Mouse (Mus musculus) brown adipose tissue, adult 24 weeks (tissue): Measurements from ENCODE around the gene Gcn1l1. TPM values are rescaled to one million over a fixed set of nuclear protein-coding genes. Genes with fewer than 3 reads are reported as not detected.

ENCODE experiments used
- H3K27ac ChIP-seq: fragments of 200-500 bp; replicated peaks from 2 replicates; pipeline ENCODE4 v1.5.1; 2012; ENCODE audit warnings: low read depth, mild to moderate bottlenecking, low read length
- H3K4me1 ChIP-seq: fragments of 200-500 bp; 2 replicates; pipeline ENCODE4 v1.6.1; 2012; ENCODE audit warnings: low read length, mixed read lengths; ENCODE audit not compliant: control insufficient read depth, insufficient read depth, insufficient read length
- H3K4me3 ChIP-seq: fragments of 200-500 bp; 2 replicates; pipeline ENCODE4 v1.5.1; 2012; ENCODE audit warnings: low read depth, mild to moderate bottlenecking, low read length, moderate library complexity; ENCODE audit not compliant: insufficient read depth
- polyA plus RNA-seq: library from polyadenylated mRNA; stranded (reverse); fragments of >200 nt; gene quantifications from 2 replicates; pipeline ENCODE4 v1.2.4, GENCODE M21; 2012; ENCODE audit not compliant: missing spikeins, insufficient read depth, insufficient read length

Gene Gcn1l1
- polyA plus RNA-seq, 1 experiment: 9.9 TPM

DNA sequence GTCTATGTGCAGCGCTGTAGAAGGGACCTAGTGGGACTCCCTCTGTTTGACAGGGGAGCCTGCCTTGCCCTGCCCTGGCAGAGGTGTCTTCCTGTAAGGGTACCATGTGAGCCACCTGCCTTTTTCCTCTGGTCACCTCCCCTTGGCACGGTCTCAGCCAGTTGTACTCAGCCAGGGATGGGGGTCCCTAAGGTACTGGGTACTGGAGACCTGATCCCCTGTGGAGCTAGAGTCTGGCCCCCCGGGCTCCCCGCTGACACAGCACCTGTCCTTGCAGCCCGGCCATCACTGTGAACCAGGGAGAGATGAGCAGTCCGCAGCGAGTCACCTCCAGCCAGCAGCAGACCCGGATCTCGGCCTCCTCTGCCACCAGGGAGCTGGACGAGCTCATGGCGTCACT lies 18.5 kb upstream of the Gcn1l1 start:
- no peak overlapping the region for H3K4me3 ChIP-seq
- H3K27ac ChIP-seq: peak overlapping the region; percentile 34; the same call in 1 of the 2 replicates
- H3K4me1 ChIP-seq: peaks cover 17% of the 10 kb centered on the region

DNA sequence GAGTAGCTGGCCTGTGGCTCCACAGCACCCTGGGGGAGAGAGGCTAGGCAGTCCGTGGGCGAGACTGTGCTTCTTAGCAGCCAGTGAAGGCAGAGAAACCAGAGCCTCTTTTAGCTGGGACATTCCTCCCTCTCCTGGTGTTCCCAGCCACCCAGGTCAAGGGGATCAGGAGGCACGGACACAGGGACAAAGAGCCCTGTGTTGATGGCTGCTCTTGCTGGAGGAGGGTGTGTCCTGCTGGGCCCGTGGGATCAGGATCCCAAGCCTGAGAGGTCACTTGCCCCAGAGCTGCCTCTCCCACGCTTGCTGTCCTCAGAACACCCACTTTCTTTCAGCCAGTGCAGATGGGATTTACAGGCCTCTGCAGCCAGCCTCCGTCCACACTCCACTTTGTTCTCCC lies 18.0 kb upstream of the Gcn1l1 start:
- Histone ChIP-seq H3K27ac (peak overlapping the region; percentile 34; the same call in 1 of the 2 replicates), H3K4me3 (no peak overlapping the region)

DNA sequence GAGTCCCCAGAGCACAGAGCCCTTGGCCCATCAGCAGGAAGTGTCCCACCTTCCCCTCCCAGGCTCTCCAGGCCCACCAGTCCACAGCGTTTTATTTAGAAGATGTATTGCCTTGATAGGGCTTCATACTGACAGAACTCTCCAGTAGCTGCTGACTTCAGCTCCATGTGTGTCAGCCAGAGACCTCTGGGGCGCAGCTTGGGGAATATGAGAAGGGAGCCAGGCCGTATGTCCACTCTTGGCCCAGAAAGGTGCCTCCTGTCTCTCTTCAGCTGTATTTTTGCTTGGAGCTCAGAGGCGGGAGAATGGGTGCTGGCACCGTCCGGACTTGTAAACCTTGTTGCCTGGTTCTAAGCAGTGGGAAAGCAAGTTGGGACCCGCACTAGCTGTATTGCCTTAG lies 17.6 kb upstream of the Gcn1l1 start:
- peaks cover 12% of the 10 kb centered on the region for H3K4me1 ChIP-seq
- H3K4me3 ChIP-seq: no peak overlapping the region
- no peak overlapping the region for H3K27ac ChIP-seq

More for the DNA sequence above, 18.0 kb upstream of the Gcn1l1 start:
- H3K4me1 ChIP-seq: peaks cover 16% of the 10 kb centered on the region

DNA sequence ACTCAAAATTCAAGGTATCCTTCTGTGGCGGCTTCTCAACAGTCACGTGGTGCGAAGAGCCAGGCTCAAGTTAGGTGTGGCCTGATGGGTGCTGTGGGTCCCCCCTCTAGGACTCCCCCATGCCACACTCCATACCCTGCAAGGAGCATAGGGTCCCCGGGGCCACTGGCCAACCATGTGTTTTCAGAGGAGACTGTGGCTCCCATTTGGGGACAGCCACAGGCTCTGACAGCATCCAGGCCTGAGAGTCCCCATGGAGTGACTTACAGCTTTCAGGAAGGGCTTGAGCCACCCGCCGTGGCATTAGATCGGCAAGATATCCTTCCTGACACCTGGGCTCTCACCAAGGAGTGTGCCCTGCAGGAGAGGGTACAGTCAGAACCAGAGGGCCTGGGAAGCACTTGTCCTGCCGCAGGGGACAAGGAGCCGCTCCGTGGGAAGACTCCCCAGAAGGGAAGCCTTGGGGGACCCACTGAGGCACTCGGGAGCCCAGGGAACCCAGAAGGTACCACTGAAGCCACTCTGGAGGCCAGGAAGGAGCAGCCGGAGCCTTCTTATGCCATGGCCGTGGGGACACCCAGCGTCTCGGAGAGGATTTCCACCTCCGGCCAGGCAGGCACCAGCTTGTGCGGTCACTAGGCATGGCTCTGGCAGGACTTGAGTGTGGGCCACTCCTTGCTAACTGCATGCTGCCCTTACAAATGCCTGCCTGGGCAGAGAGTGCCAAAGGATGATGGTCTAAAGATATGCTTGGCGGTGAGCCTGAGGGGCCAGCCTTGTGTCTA lies 16.4 kb upstream of the Gcn1l1 start:
- no peak overlapping the region for H3K4me3 ChIP-seq
- H3K4me1 ChIP-seq: peaks cover 3% of the 10 kb centered on the region; the same call in 1 of the 2 replicates
- no peak overlapping the region for H3K27ac ChIP-seq

GRCm38 (mm10) chr5:115550482-115551005 lies 14.5 kb upstream of the Gcn1l1 start:
- Histone ChIP-seq H3K27ac (no peak overlapping the region), H3K4me3 (no peak overlapping the region), H3K4me1 (no peaks in the 10 kb centered on the region)

- H3K27ac ChIP-seq: no peak overlapping the region
- H3K4me3 ChIP-seq: no peak overlapping the region
- no peaks in the 10 kb centered on the region for H3K4me1 ChIP-seq
Observed at GRCm38 (mm10) chr5:115551386-115551785, 13.7 kb upstream of the Gcn1l1 start.

- Histone ChIP-seq H3K4me3 (no peak overlapping the region), H3K4me1 (no peaks in the 10 kb centered on the region), H3K27ac (no peak overlapping the region)
Observed at GRCm38 (mm10) chr5:115551799-115552198, 13.3 kb upstream of the Gcn1l1 start.

- H3K4me1 ChIP-seq: no peaks in the 10 kb centered on the region
- H3K27ac ChIP-seq: no peak overlapping the region
- no peak overlapping the region for H3K4me3 ChIP-seq
Observed at GRCm38 (mm10) chr5:115553801-115554420, 11.1 kb upstream of the Gcn1l1 start.

DNA sequence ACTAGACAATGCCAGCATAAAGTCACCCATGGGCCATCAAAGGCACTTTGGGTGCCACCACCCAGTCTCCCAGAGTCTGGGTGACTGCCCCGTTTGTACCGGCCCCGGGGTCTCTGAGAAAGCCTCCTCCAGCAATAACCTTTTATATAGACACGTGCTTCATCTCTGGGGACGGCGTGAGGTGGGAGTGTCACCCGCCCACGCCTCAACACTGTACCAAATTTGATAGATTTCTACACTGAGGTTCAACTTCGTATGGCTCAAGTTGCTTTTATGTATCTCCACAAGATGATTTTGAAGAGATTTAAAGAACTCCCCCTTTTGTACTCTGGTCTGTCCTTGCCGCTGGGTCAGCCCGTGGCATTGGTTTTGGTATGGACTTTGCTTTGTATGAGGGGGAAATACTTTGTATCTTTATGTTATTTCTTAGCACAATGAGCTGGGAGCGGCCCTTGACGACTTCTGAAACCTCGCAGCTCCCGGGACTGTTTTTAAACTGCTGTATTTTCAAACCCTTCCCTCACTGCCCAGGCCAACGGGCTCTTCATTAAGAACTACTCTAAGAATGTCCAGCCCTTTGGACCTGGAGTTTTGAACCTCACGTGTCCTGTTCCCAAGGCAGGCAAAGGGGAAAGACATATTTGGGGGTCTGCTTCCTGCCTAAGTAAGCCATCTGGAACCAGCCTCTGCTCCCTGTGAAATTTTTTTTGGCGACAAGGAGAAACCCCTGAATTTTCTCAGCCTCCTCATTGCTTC lies 10.3 kb upstream of the Gcn1l1 start:
- Histone ChIP-seq H3K4me1 (no peaks in the 10 kb centered on the region), H3K4me3 (no peak overlapping the region), H3K27ac (no peak overlapping the region)

DNA sequence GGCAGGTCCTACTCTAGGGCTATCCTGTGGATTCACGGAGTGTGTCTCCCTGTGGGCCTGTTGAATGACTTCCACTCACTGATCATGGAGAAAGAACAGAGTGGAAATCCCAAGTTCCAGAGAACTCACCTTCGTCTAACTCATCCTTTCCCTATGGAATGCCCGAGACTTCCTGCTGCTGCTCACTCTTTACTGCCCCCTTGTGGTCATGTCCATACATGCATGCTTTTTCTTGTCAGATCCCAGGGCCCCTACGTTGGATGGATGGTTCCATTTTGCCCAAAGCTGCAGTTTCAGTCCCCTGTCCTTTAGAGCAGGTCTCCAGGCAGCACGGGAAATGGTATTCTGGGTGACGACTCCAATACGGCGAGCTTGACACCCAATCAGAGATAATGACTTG lies 8.8 kb upstream of the Gcn1l1 start:
- Histone ChIP-seq H3K4me1 (no peaks in the 10 kb centered on the region), H3K4me3 (no peak overlapping the region), H3K27ac (no peak overlapping the region)

DNA sequence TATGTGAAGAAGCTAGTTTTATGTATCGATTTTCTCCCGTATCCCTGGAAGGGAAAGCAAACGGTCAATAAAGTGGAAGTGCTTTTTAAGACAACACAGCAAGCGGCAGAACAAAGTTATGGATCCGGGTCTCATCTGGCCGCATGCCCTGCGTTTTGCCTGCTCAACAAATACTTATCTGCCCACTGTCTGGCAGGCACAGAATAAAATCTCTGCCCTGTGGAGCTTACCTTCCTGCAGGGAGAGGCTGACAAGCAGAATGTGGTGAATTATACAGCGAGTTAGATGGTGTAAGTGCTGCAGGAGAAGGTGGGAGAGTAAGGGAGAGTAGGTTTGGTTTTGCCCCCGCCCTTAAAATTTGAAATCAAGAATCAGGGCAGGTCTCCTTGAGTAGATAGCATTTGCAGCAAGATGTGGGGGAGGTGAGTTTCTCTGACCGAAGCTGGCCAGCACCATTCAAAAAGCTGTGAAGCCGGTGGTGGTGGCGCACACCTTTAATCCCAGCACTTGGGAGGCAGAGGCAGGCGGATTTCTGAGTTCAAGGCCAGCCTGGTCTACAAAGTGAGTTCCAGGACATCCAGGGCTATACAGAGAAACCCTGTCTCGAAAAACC lies 6.8 kb upstream of the Gcn1l1 start:
- H3K4me3 ChIP-seq: no peak overlapping the region
- no peak overlapping the region for H3K27ac ChIP-seq
- H3K4me1 ChIP-seq: no peaks in the 10 kb centered on the region

DNA sequence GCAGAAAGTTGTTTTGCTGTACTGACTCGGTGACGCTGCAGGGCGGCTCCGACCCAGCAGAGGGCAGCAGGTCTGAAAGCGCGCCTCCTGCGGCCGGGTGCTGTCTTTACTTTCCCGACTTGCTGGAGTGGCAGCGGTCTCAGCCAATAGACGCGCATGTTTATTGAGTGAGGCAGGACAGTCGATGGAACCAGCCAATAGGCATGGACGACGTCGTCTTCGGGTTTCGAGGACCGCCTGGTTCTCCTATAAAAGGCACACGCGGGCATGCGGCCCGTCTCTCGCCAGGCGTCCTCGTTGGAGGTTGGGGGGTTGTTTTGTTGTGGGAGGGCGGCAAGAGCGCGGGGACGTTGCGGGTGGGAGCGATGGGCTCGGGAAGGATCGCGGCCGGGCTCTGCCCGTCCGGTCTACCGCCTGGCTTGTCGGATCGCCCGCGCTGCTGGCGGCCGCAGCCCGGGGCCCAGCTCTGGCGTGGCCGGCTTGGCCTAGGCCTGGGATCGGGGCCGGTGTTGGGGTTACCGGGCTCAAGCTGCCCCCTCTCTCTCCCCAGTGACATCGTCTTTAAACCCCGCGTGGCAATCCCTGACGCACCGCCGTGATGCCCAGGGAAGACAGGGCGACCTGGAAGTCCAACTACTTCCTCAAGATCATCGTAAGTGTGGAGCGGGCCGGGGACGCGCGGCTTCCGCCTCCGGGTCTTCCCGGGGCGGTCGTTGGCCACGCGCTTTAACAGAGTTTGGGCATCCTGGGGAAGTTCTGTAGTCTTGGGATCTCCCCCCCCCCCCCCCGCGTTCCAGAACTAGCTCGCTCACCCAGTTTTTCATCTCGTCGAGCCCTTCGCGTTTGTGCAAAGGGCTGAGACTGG lies 5.6 kb upstream of the Gcn1l1 start, which contains the start of gene Rplp0:
Rplp0 (plus strand) TSS at position 231 of the 865 bp plus-strand sequence.
- no peaks in the 10 kb centered on the region for H3K4me1 ChIP-seq
- H3K4me3 ChIP-seq: peak within 1 kb of the TSS; percentile 80
- H3K27ac ChIP-seq: peak within 1 kb of the TSS; percentile 71

DNA sequence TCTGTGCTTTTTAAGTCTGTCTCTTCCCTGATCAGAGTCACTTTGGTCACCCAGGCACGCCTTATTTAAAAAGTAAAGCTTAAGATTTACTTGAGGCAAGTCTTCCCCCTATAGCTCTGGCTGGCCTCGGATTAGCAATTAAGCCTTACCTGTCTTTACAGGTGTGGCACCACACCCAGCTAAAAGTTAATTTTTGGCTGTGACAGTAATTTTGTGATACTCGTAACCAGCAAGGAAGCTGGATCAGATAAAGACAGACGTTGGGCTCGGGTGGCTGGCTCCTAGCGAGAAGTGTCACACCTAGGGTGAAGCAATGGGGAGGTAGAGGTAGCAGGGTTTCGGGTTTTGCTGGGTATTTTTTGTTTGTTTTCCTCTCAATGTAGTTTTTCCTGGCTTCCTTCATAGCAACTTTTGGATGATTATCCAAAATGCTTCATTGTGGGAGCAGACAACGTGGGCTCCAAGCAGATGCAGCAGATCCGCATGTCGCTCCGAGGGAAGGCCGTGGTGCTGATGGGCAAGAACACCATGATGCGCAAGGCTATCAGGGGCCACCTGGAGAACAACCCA lies 4.6 kb upstream of the Gcn1l1 start:
- H3K4me3 ChIP-seq: peak overlapping the region; percentile 80
- no peak overlapping the region for H3K27ac ChIP-seq
- H3K4me1 ChIP-seq: peaks cover 3% of the 10 kb centered on the region; the same call in 1 of the 2 replicates
